In the genomic region with DNA sequence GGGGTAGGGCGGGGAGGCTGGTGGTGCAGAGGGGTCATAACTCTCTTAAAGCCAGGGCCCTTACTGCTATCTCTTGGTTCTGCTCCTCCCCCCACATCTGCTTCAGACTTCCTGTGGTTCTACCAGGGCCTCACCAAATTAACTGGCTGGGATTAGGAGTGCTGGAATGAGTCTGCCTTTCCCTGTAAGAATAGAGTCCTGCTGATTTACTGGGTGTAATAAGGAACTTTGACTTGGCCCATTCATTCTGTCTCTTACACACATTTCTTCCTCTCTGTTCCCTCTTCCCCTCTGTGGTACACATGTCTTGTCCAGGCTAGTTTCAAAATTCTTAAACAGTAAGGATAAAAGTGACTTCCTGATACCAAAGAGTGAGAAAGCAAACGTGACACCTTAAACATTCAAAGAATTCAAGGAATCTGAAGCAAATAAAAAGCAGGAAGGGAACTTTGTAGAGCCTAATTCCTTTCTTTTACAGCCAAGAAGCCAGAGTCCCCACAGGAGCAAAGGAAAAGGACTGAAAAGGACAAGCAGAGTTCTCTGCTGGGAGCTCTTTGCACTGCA, we compare ENCODE assay signal across 8 mouse cellular contexts. TPM values are rescaled to one million over a fixed set of nuclear protein-coding genes. Genes with fewer than 3 reads are reported as not detected.
DNase-seq lines count a peak whose midpoint lies in the region; ATAC-seq and TF ChIP-seq lines count a peak whose summit lies in the region.

No protein-coding gene starts in this region.

- TF ChIP-seq POLR2A in kidney, adult 2 months (IDR thresholded peaks at IDR 0.05; ENCODE audit: low read depth, low read length), result no peak

- H3K4me3 ChIP-seq in kidney, adult 2 months (ENCODE audit: insufficient read depth, low read depth, low read length), result no peak overlapping the region
- no peak overlapping the region for H3K4me3 ChIP-seq in intestine, embryonic 16.5 days (ENCODE audit: low read length)
- H3K4me3 ChIP-seq in neural tube, embryonic 11.5 days (ENCODE audit: low read depth, low read length), result no peak overlapping the region

- ATAC-seq in intestine, embryonic 16.5 days, result peak; percentile 21; the same call in 1 of the 2 replicates
- ATAC-seq in neural tube, embryonic 11.5 days (ENCODE audit: insufficient read depth, low FRiP score, low TSS enrichment), result peak; percentile 36

- no peaks in the 10 kb centered on the region; the same call in 1 of the 2 replicates for H3K36me3 ChIP-seq in kidney, adult 2 months (ENCODE audit: control insufficient read depth, insufficient read depth, low read length)
- no peaks in the 10 kb centered on the region for H3K36me3 ChIP-seq in intestine, embryonic 16.5 days (ENCODE audit: control insufficient read depth, insufficient read depth, low read length)
- H3K36me3 ChIP-seq in neural tube, embryonic 11.5 days (ENCODE audit: control insufficient read depth, insufficient read depth, low read length), result no peaks in the 10 kb centered on the region

- DNase-seq in kidney, adult 2 months, result peak; percentile 44
- DNase-seq in kidney, adult 11 months, result no peak
- peak; percentile 72 for DNase-seq in embryo, embryonic 10 days (ENCODE audit: low spot score)
- peak; percentile 27 for DNase-seq in neural tube, embryonic 11.5 days (ENCODE audit: low spot score)
- no peak for DNase-seq in left cerebral cortex, postnatal 4 days
- DNase-seq in layer of hippocampus, adult 9-10 months (ENCODE audit: low spot score), result no peak
- DNase-seq in cerebellum, postnatal 36 days, result no peak

- H3K9me3 ChIP-seq in intestine, embryonic 16.5 days (ENCODE audit: control insufficient read depth, low read length), result no peaks in the 10 kb centered on the region
- no peaks in the 10 kb centered on the region for H3K9me3 ChIP-seq in neural tube, embryonic 11.5 days (ENCODE audit: control insufficient read depth, low read length)

- 36% methylated on average over 2 of the region's 2 CpGs for WGBS in kidney, adult 2 months
- 24% methylated on average over 2 of the region's 2 CpGs for WGBS in intestine, embryonic 16.5 days
- 5% methylated on average over 2 of the region's 2 CpGs for WGBS in neural tube, embryonic 11.5 days

- no peak overlapping the region for H3K9ac ChIP-seq in intestine, embryonic 16.5 days (ENCODE audit: low read depth, low read length)
- no peak overlapping the region for H3K9ac ChIP-seq in neural tube, embryonic 11.5 days (ENCODE audit: low read length)

- H3K27me3 ChIP-seq in kidney, adult 2 months (replicated peaks; ENCODE audit: control insufficient read depth, insufficient read depth, low read length), result no peaks in the 10 kb centered on the region
- no peaks in the 10 kb centered on the region for H3K27me3 ChIP-seq in intestine, embryonic 16.5 days (replicated peaks; ENCODE audit: control insufficient read depth, insufficient read depth, low read length)
- no peaks in the 10 kb centered on the region for H3K27me3 ChIP-seq in neural tube, embryonic 11.5 days (ENCODE audit: control insufficient read depth, insufficient read depth, low read length)

- H3K27ac ChIP-seq in kidney, adult 2 months (ENCODE audit: insufficient read depth, low read depth, low read length), result peak overlapping the region; percentile 93
- H3K27ac ChIP-seq in intestine, embryonic 16.5 days (ENCODE audit: low read length), result peak overlapping the region; percentile 49
- peak overlapping the region; percentile 51 for H3K27ac ChIP-seq in neural tube, embryonic 11.5 days (ENCODE audit: low read depth, low read length)

- intact Hi-C loops in left cerebral cortex, postnatal 4 days (cut with DNase I), result no loop called here

- no peak overlapping the region for H3K4me2 ChIP-seq in intestine, embryonic 16.5 days (ENCODE audit: low read depth, low read length)
- H3K4me2 ChIP-seq in neural tube, embryonic 11.5 days (ENCODE audit: low read depth), result no peak overlapping the region

- H3K4me1 ChIP-seq in kidney, adult 2 months (ENCODE audit: control insufficient read depth, insufficient read depth, low read length), result peaks cover 10% of the 10 kb centered on the region
- H3K4me1 ChIP-seq in intestine, embryonic 16.5 days (ENCODE audit: control insufficient read depth, insufficient read depth, low read length), result peaks cover 8% of the 10 kb centered on the region; the same call in 1 of the 2 replicates
- peaks cover 5% of the 10 kb centered on the region; the same call in 1 of the 2 replicates for H3K4me1 ChIP-seq in neural tube, embryonic 11.5 days (ENCODE audit: control insufficient read depth, insufficient read depth, low read length)

- TF ChIP-seq CTCF in kidney, adult 2 months (conservative IDR thresholded peaks at IDR 0.05; ENCODE audit: insufficient read depth, insufficient read length, low read depth, low read length), result no peak

RNA-seq across cellular contexts. Expression of a gene that starts 3.1 kb away (rescaled TPM):
- 2.9 and 3.1 TPM in 2 replicates for polyA plus RNA-seq in kidney, adult 2 months (2012; rRNA removed)
- polyA plus RNA-seq in intestine, embryonic 16.5 days (2015; fragmentation: Nextera tagmentation; extraction: Ambion mirVana), result 12.1 and 13.0 TPM in 2 replicates
- 16.0 and 18.0 TPM in 2 replicates for polyA plus RNA-seq in neural tube, embryonic 11.5 days (2014; fragmentation: Nextera tagmentation; extraction: Ambion mirVana)
- total RNA-seq in left cerebral cortex, postnatal 4 days (2021), result 1 to 10 TPM; 1.2 to 1.4 TPM

Comparison
In these comparisons a context has a peak if more than half of its experiments do, and no peak if none do; other contexts are left out.
1. DNase-seq: peak in kidney, adult 2 months (single experiment), embryo, embryonic 10 days (single experiment) and neural tube, embryonic 11.5 days (single experiment); none in kidney, adult 11 months (single experiment), left cerebral cortex, postnatal 4 days (single experiment), layer of hippocampus, adult 9-10 months (single experiment) and cerebellum, postnatal 36 days (0 of 2).
2. Peak in every context shown above with its lines, with median percentiles within 50 percentile points of each other: H3K27ac ChIP-seq.